10 mouse cellular contexts compared by ENCODE assay signal in genomic region chr2:152657398-152657797, GRCm38 (mm10). TPM values are rescaled to one million over a fixed set of nuclear protein-coding genes. Genes with fewer than 3 reads are reported as not detected.
DNase-seq lines count a peak whose midpoint lies in the region; TF ChIP-seq lines count a peak whose summit lies in the region.
"Had no signal": no experiment of that assay in that cellular context is flagged by ENCODE, and none has a peak within 500 bp of the region (broad histone marks: within the 10 kb centered on the region; RNA-seq: fewer than 3 reads in every experiment).

No protein-coding gene starts in this region.

- H3K9me3 ChIP-seq in ES-Bruce4 (replicated peaks; ENCODE audit: control insufficient read depth, insufficient read depth, low read length, poor library complexity, severe bottlenecking): no peaks in the 10 kb centered on the region
- no peaks in the 10 kb centered on the region; the same call in 1 of the 2 replicates for H3K9me3 ChIP-seq in limb, embryonic 10.5 days (replicated peaks)
- H3K9me3 ChIP-seq: embryonic facial prominence, embryonic 13.5 days; limb, embryonic 15.5 days had no signal

- H3K9ac ChIP-seq in ES-Bruce4 (ENCODE audit: low read depth, poor library complexity, severe bottlenecking): no peak overlapping the region
- H3K9ac ChIP-seq: embryonic facial prominence, embryonic 13.5 days; limb, embryonic 15.5 days had no signal

- no peak for TF ChIP-seq POLR2A in ES-Bruce4 (IDR thresholded peaks at IDR 0.05; ENCODE audit: insufficient read depth, low read length)

- no peaks in the 10 kb centered on the region for H3K36me3 ChIP-seq in ES-Bruce4 (ENCODE audit: control insufficient read depth, insufficient read depth, low read length, poor library complexity, severe bottlenecking)
- H3K36me3 ChIP-seq in limb, embryonic 10.5 days: no peaks in the 10 kb centered on the region
- H3K36me3 ChIP-seq: embryonic facial prominence, embryonic 13.5 days; limb, embryonic 15.5 days had no signal

- no peak for TF ChIP-seq EP300 in ES-Bruce4 (IDR thresholded peaks at IDR 0.05; ENCODE audit: insufficient read depth, low read depth, low read length)

- no peaks in the 10 kb centered on the region for H3K4me1 ChIP-seq in ES-Bruce4 (ENCODE audit: control insufficient read depth, insufficient read depth, low read length)
- peaks cover 9% of the 10 kb centered on the region; the same call in 1 of the 2 replicates for H3K4me1 ChIP-seq in limb, embryonic 10.5 days

- 64% methylated on average over 10 of the region's 10 CpGs for WGBS in limb, embryonic 10.5 days

- DNase-seq in kidney, postnatal 25 days: peak; percentile 42 to 74
- no peak for DNase-seq in kidney, adult 8-10 months
- DNase-seq in ZHBTc4 (ENCODE audit: low read depth, low spot score): peak; percentile 76
- peak; percentile 24 for DNase-seq in lung, postnatal 25 days (ENCODE audit: low spot score)
- no peak for DNase-seq in limb, embryonic 10.5 days (ENCODE audit: low spot score)
- no peak for DNase-seq in left cerebral cortex, adult 9 months (ENCODE audit: low spot score in 2 of 2)

- no peak overlapping the region for H3K4me3 ChIP-seq in ES-Bruce4 (ENCODE audit: low read depth, low read length)
- no peak overlapping the region for H3K4me3 ChIP-seq in limb, embryonic 10.5 days
- H3K4me3 ChIP-seq: embryonic facial prominence, embryonic 13.5 days; limb, embryonic 15.5 days had no signal

- no peaks in the 10 kb centered on the region for H3K27me3 ChIP-seq in ES-Bruce4 (ENCODE audit: control insufficient read depth, insufficient read depth, low read length, poor library complexity, severe bottlenecking)
- no peaks in the 10 kb centered on the region for H3K27me3 ChIP-seq in limb, embryonic 10.5 days (ENCODE audit: low read depth, poor library complexity, severe bottlenecking)
- H3K27me3 ChIP-seq: embryonic facial prominence, embryonic 13.5 days; limb, embryonic 15.5 days had no signal

- TF ChIP-seq CTCF in ES-Bruce4 (IDR thresholded peaks at IDR 0.05; ENCODE audit: low read depth, low read length): peak; percentile 49

- H3K27ac ChIP-seq in ES-Bruce4 (ENCODE audit: insufficient read depth, low read length): no peak overlapping the region
- H3K27ac ChIP-seq in limb, embryonic 10.5 days: no peak overlapping the region
- H3K27ac ChIP-seq: embryonic facial prominence, embryonic 13.5 days; limb, embryonic 15.5 days had no signal

RNA-seq across cellular contexts. Expression of gene H13, which starts 11.9 kb away (rescaled TPM):
- 48.1 and 52.4 TPM in 2 replicates for polyA plus RNA-seq in ES-Bruce4 (2011; ENCODE audit: insufficient read depth, insufficient read length, low read depth, missing spikeins)
- 104 and 118 TPM in 2 replicates for polyA plus RNA-seq in limb, embryonic 10.5 days (2016; fragmentation: Nextera tagmentation; extraction: Ambion mirVana)

RNA-seq across cellular contexts. Expression of gene Mcts2, which starts 29.4 kb away (rescaled TPM):
- 31.2 and 31.5 TPM in 2 replicates for polyA plus RNA-seq in ES-Bruce4 (2011; ENCODE audit: insufficient read depth, insufficient read length, low read depth, missing spikeins)
- polyA plus RNA-seq in limb, embryonic 10.5 days (2016; fragmentation: Nextera tagmentation; extraction: Ambion mirVana): 38.0 and 43.9 TPM in 2 replicates

RNA-seq across cellular contexts. Expression of gene Rem1, which starts 30.6 kb away (rescaled TPM):
- polyA plus RNA-seq in ES-Bruce4 (2011; ENCODE audit: insufficient read depth, insufficient read length, low read depth, missing spikeins): 1.2 and 1.3 TPM in 2 replicates
- polyA plus RNA-seq in limb, embryonic 10.5 days (2016; fragmentation: Nextera tagmentation; extraction: Ambion mirVana): 0.41 and 0.46 TPM in 2 replicates

RNA-seq across cellular contexts. Expression of gene Defb25, which starts 34.5 kb away (rescaled TPM):
- polyA plus RNA-seq in ES-Bruce4 (2011; ENCODE audit: insufficient read depth, insufficient read length, low read depth, missing spikeins): not detected in 2 replicates
- polyA plus RNA-seq in limb, embryonic 10.5 days (2016; fragmentation: Nextera tagmentation; extraction: Ambion mirVana): not detected in 2 replicates
- polyA plus RNA-seq: embryonic facial prominence, embryonic 13.5 days had no signal

RNA-seq across cellular contexts. Expression of gene Defb36, which starts 53.3 kb away (rescaled TPM):
- not detected in 2 replicates for polyA plus RNA-seq in ES-Bruce4 (2011; ENCODE audit: insufficient read depth, insufficient read length, low read depth, missing spikeins)
- polyA plus RNA-seq in limb, embryonic 10.5 days (2016; fragmentation: Nextera tagmentation; extraction: Ambion mirVana): not detected in 2 replicates
- polyA plus RNA-seq: embryonic facial prominence, embryonic 13.5 days; heart, embryonic 16.5 days; limb, embryonic 15.5 days had no signal

Comparison
In these comparisons a context has a peak if more than half of its experiments do, and no peak if none do; other contexts are left out.
1. DNase-seq: peak in kidney, postnatal 25 days (2 of 2), ZHBTc4 (single experiment) and lung, postnatal 25 days (single experiment); none in kidney, adult 8-10 months (0 of 2), limb, embryonic 10.5 days (single experiment) and left cerebral cortex, adult 9 months (0 of 2).